Mouse (Mus musculus): ENCODE results near the gene P2rx2. TPM values are rescaled to one million over a fixed set of nuclear protein-coding genes. Genes with fewer than 3 reads are reported as not detected.

The P2rx2 gene
- 0.92 TPM in 2 replicates for polyA plus RNA-seq (2015; fragmentation: Nextera tagmentation; extraction: Ambion mirVana)

DNA sequence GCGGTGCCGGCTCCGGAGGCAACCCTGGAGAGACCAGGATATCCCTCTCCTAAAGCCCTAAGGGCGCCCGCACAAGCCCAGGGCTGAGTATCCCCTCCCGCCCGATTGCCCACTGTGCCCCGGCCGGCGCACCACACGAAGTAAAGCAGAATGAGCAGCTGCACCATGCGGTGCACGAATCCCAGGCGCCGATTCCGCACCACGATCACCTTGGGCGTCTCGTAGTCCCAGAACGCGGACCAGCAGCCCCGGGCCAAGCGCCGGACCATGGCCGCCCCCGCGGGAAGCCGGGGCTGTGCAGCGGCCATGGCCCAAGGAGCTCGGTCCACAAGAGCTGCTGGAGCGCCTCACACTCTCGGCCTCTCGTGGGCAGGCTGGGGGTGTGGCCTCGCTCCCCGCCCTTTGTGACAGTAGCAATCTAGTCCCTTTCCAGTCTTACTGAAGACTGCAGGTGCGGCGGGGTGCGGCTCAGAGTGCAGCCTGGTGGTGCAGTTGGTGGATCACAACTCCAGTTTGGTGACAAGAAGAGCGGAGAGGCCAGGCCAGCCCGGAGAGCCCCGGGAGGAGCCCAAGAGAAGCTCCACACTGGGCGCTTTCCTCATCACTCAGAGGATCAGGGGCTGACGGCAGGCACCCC lies at the start of gene P2rx2:
Gene P2rx2, minus strand, starts transcription at position 565 of the 637 bp plus-strand sequence.
- Histone ChIP-seq H3K4me1 (peaks cover 16% of the 10 kb centered on the region), H3K4me3 (peak within 1 kb of the TSS; percentile 49), H3K36me3 (peaks cover 15% of the 10 kb centered on the region), H3K9ac (peak within 1 kb of the TSS; percentile 64), H3K4me2 (replicated peaks) (peak within 1 kb of the TSS; percentile 85), H3K27me3 (peaks cover 45% of the 10 kb centered on the region), H3K27ac (no peak within 1 kb of the TSS), H3K9me3 (no peaks in the 10 kb centered on the region)
- ATAC-seq (ENCODE audit: low FRiP score, low read depth) = peak; percentile 16; the same call in 1 of the 2 replicates
- 4% methylated on average over 40 of the region's 43 CpGs for WGBS

DNA sequence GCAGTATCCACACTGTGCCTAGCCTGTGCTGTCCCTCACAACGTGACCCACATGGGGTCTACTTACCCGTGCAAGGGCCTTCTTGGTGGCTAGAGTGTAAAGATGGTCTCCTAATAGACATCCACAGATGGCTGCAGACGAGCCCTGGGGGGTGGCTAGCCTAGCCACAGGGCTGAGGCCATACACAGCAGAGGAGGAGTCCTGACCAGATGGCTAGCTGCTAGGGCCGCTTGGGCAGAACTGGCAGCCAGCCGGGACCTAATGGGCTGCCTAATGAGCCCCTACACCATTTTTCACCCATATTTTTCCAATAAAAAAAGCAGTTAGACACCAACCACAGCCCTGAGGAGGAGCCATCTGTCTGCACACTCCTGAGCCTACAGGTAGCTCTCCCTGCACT lies 49.7 kb upstream of the P2rx2 start:
- Histone ChIP-seq H3K27me3 (no peaks in the 10 kb centered on the region), H3K9me3 (no peaks in the 10 kb centered on the region), H3K9ac (no peak overlapping the region), H3K27ac (0 out of 2 replicates have a peak overlapping the region, but pooled peaks have one; percentile 10), H3K36me3 (no peaks in the 10 kb centered on the region), H3K4me3 (no peak overlapping the region), H3K4me2 (replicated peaks) (no peak overlapping the region), H3K4me1 (peaks cover 14% of the 10 kb centered on the region)
- 33% methylated on average over 5 of the region's 5 CpGs for WGBS
- peak; percentile 48; the same call in 1 of the 2 replicates for ATAC-seq (ENCODE audit: low FRiP score, low read depth)

GRCm38 (mm10) chr5:110390631-110391030 lies 47.6 kb upstream of the P2rx2 start:
- Histone ChIP-seq H3K9ac (no peak overlapping the region), H3K4me2 (replicated peaks) (no peak overlapping the region), H3K4me1 (peaks cover 29% of the 10 kb centered on the region), H3K9me3 (no peaks in the 10 kb centered on the region), H3K27me3 (no peaks in the 10 kb centered on the region), H3K27ac (no peak overlapping the region), H3K36me3 (no peaks in the 10 kb centered on the region), H3K4me3 (no peak overlapping the region)
- no peak for ATAC-seq (ENCODE audit: low FRiP score, low read depth)
- 85% methylated on average over 4 of the region's 4 CpGs for WGBS

DNA sequence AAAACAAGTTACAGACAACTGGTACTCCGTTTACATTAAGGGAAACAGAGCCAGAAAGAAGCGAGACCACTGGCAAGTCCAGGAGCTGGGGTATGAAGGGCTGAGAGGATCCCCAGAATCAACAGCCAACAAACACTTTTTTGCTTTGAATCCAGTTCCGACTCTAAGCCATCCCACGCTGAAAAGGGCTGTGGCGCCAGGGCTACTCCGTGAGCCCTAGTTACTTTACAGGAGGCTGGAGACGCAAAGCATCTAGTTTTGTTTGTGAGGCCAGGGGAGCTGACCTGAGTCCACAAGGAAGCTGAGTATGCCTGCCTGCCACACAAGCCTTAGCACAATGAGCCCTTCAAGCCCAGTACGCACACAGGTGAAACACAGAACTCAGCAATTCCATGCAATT lies 44.3 kb upstream of the P2rx2 start:
- Histone ChIP-seq H3K27ac (0 out of 2 replicates have a peak overlapping the region, but pooled peaks have one; percentile 61), H3K4me1 (peaks cover 33% of the 10 kb centered on the region), H3K27me3 (no peaks in the 10 kb centered on the region), H3K9me3 (no peaks in the 10 kb centered on the region), H3K36me3 (peaks cover 2% of the 10 kb centered on the region; the same call in 1 of the 2 replicates), H3K4me3 (peak overlapping the region; percentile 82), H3K9ac (peak overlapping the region; percentile 83), H3K4me2 (replicated peaks) (peak overlapping the region; percentile 74)
- 0 out of 2 replicates have a peak, but pooled peaks have one; percentile 10 for ATAC-seq (ENCODE audit: low FRiP score, low read depth)
- WGBS = 12% methylated on average over 8 of the region's 8 CpGs

GRCm38 (mm10) chr5:110386371-110387330 lies 43.6 kb upstream of the P2rx2 start:
- peak overlapping the region; percentile 61 for H3K27ac ChIP-seq
- H3K27me3 ChIP-seq = no peaks in the 10 kb centered on the region
- no peaks in the 10 kb centered on the region for H3K9me3 ChIP-seq
- H3K36me3 ChIP-seq = peaks cover 9% of the 10 kb centered on the region; the same call in 1 of the 2 replicates
- H3K4me1 ChIP-seq = peaks cover 32% of the 10 kb centered on the region
- under 1% methylated on average over 90 of the region's 90 CpGs for WGBS
- H3K4me3 ChIP-seq = peak overlapping the region; percentile 82
- peak; percentile 92 for ATAC-seq (ENCODE audit: low FRiP score, low read depth)
- peak overlapping the region; percentile 74 for H3K4me2 ChIP-seq (replicated peaks)
- H3K9ac ChIP-seq = peak overlapping the region; percentile 83

DNA sequence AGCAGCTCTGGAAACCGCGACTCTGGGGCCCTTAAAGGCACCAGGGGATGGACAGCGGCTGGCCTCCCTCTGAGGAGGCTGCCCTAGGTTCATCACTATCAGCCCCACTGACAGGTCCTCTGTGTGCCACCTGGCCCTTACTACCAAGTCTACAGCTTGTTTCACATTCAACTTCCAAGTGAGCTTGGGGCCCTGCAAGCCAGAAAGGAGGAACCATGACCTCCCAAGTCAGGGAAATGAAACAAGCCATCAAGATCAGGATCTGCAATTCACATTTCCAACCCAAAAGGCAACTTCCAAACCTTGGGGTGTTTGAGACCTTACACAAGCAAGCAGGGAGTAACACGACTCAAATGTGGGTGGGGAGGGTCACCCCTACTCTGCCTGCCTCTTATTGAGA lies 42.3 kb upstream of the P2rx2 start:
- Histone ChIP-seq H3K36me3 (peaks cover 22% of the 10 kb centered on the region), H3K27ac (no peak overlapping the region), H3K4me1 (peaks cover 32% of the 10 kb centered on the region), H3K4me3 (peak overlapping the region; percentile 82), H3K9me3 (no peaks in the 10 kb centered on the region), H3K4me2 (replicated peaks) (peak overlapping the region; percentile 74), H3K27me3 (no peaks in the 10 kb centered on the region), H3K9ac (peak overlapping the region; percentile 83; the same call in 1 of the 2 replicates)
- WGBS = 60% methylated on average over 4 of the region's 4 CpGs
- no peak for ATAC-seq (ENCODE audit: low FRiP score, low read depth)

GRCm38 (mm10) chr5:110384491-110384890 lies 41.5 kb upstream of the P2rx2 start:
- WGBS = 82% methylated on average over 6 of the region's 6 CpGs
- Histone ChIP-seq H3K4me3 (no peak overlapping the region), H3K4me1 (peaks cover 32% of the 10 kb centered on the region), H3K4me2 (replicated peaks) (0 out of 2 replicates have a peak overlapping the region, but pooled peaks have one; percentile 74), H3K9ac (0 out of 2 replicates have a peak overlapping the region, but pooled peaks have one; percentile 31), H3K27me3 (no peaks in the 10 kb centered on the region), H3K9me3 (no peaks in the 10 kb centered on the region), H3K36me3 (peaks cover 25% of the 10 kb centered on the region), H3K27ac (no peak overlapping the region; the same call in 1 of the 2 replicates)
- no peak for ATAC-seq (ENCODE audit: low FRiP score, low read depth)

DNA sequence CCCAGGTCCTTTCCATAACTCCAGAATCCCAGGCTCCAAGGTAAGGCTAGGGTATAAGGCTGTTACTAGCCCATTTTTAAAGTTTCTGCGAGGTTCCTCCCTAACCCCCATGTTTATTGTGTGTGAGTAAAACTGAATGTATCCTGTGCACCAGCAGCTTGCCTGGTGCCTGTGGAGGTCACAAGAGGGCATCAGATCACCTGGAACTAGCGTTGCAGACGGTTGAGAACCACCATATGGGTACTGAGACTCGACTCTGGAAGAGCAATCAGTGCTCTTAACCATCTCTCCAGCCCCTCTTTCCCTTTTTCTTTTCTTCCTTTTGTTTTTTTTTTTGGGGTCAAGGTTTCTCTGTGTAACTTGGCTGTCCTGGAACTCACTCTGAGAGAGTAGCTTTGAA lies 36.8 kb upstream of the P2rx2 start:
- Histone ChIP-seq H3K9me3 (no peaks in the 10 kb centered on the region), H3K4me2 (replicated peaks) (no peak overlapping the region), H3K4me1 (peaks cover 13% of the 10 kb centered on the region), H3K36me3 (peaks cover 71% of the 10 kb centered on the region), H3K27ac (no peak overlapping the region), H3K4me3 (no peak overlapping the region), H3K9ac (no peak overlapping the region), H3K27me3 (no peaks in the 10 kb centered on the region)
- 79% methylated on average over 4 of the region's 4 CpGs for WGBS
- ATAC-seq (ENCODE audit: low FRiP score, low read depth) = no peak

DNA sequence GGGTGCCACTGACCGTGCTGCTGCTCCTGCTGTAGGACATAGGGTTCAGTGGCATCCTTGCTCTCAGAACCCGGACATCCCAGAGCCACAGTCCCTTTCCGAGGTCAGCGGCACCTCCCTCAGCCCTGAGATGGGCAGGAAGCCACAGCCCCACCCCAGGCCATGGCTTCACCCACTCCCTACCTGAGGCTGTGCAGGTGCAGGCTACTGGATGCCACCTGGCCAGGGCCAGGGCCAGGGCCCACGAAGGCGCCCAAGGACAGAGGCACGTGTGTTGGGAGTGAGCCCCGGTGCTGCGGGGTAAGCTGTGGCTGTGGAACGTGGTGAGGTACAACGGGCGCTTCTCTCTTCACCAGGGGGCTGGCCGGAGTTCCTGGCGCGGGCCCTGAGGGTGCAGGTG lies 36.1 kb upstream of the P2rx2 start:
- Histone ChIP-seq H3K36me3 (peaks cover 78% of the 10 kb centered on the region), H3K4me3 (no peak overlapping the region), H3K27ac (no peak overlapping the region), H3K4me2 (replicated peaks) (no peak overlapping the region), H3K4me1 (peaks cover 7% of the 10 kb centered on the region; the same call in 1 of the 2 replicates), H3K27me3 (no peaks in the 10 kb centered on the region), H3K9me3 (no peaks in the 10 kb centered on the region), H3K9ac (no peak overlapping the region)
- WGBS = 89% methylated on average over 15 of the region's 15 CpGs
- no peak for ATAC-seq (ENCODE audit: low FRiP score, low read depth)

GRCm38 (mm10) chr5:110378181-110378583 lies 35.2 kb upstream of the P2rx2 start:
- H3K9ac ChIP-seq = no peak overlapping the region
- WGBS = 28% methylated on average over 20 of the region's 20 CpGs
- no peaks in the 10 kb centered on the region for H3K27me3 ChIP-seq
- H3K4me1 ChIP-seq = peaks cover 5% of the 10 kb centered on the region; the same call in 1 of the 2 replicates
- no peak overlapping the region for H3K4me2 ChIP-seq (replicated peaks)
- H3K4me3 ChIP-seq = no peak overlapping the region
- no peaks in the 10 kb centered on the region for H3K9me3 ChIP-seq
- ATAC-seq (ENCODE audit: low FRiP score, low read depth) = peak; percentile 37
- no peak overlapping the region for H3K27ac ChIP-seq
- peaks cover 87% of the 10 kb centered on the region for H3K36me3 ChIP-seq

DNA sequence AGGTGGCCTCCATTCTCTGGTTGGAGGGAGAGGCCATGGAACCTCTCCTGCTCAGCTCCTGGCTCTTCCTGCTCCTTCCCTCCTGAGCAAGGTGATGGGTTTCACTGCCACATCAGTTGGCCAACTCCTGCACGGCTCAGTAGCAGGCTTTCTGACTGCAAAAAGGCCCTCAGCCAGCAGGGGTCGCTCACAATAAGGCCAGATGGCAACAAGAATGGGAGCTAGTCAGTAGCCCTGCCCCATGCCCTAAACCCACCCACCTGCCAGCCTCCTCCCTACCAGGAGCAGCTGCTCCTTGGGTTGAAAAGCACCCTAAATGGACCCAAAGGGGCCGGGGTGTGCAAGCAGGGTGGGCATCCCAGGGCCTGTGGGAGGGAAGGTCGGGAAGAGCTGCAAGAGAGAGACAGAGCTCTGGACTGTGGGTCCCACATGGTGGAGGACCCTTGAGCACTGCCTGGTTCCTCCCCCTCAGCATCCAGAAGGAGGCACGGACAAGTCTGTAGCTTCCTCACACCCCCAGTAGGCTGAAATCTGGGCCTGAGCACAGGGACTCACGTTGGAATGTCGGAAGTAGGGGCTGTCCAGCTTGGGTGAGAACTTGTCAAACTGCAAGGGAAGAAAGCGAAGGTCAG lies 33.9 kb upstream of the P2rx2 start:
- Histone ChIP-seq H3K9ac (no peak overlapping the region), H3K4me1 (peaks cover 5% of the 10 kb centered on the region; the same call in 1 of the 2 replicates), H3K4me2 (replicated peaks) (no peak overlapping the region), H3K9me3 (no peaks in the 10 kb centered on the region), H3K36me3 (peaks cover 84% of the 10 kb centered on the region), H3K4me3 (no peak overlapping the region), H3K27me3 (no peaks in the 10 kb centered on the region), H3K27ac (no peak overlapping the region)
- 0 out of 2 replicates have a peak, but pooled peaks have one; percentile 9 for ATAC-seq (ENCODE audit: low FRiP score, low read depth)
- WGBS = 58% methylated on average over 8 of the region's 8 CpGs
